Mouse (Mus musculus) E14TG2a.4 (cell line): ENCODE measurements around the gene Wdr72.

ENCODE experiments used
- CTCF ChIP-seq: conservative IDR thresholded peaks from 2 replicates; pipeline ENCODE4 v1.5.1; 2014; ENCODE audit warnings: low read length
- NANOG ChIP-seq: IDR thresholded peaks from 2 replicates; pipeline ENCODE4 v1.6.1; 2014; ENCODE audit warnings: borderline replicate concordance, low read length, mixed read lengths
- POU5F1 ChIP-seq: IDR thresholded peaks from 2 replicates; pipeline ENCODE4 v1.6.1; 2014; ENCODE audit warnings: low read length, borderline replicate concordance

DNA sequence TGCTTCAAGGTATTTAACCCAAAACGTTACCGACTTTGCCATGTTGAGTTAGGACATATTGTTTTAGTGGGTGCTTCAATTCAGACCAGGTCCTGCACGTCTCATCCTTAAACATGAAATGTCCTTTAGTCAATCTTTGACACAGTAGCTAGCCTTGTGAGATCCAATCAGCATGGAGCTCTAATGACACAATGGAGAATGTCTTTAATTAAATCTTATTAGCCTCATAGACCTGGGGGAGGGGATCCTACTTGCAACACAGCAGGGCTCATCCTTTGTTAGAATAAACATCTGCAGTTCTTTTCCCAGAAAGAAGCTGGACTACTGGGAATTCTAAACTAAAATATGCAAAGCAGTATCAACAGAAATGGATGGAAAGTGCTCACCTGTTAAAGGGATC is 171.9 kb downstream of the Wdr72 start:
- no peak for TF ChIP-seq CTCF
- no peak for TF ChIP-seq NANOG
- no peak for TF ChIP-seq POU5F1
